Mouse (Mus musculus): ENCODE data around the gene H1fnt. TPM values are rescaled to one million over a fixed set of nuclear protein-coding genes. Genes with fewer than 3 reads are reported as not detected.

The H1fnt gene
- polyA plus RNA-seq (2012; rRNA removed) = not detected in 2 replicates

GRCm38 (mm10) chr15:98257193-98257592 is at the start of gene H1fnt:
Gene H1fnt, minus strand, starts transcription at chr15:98257293.

DNA sequence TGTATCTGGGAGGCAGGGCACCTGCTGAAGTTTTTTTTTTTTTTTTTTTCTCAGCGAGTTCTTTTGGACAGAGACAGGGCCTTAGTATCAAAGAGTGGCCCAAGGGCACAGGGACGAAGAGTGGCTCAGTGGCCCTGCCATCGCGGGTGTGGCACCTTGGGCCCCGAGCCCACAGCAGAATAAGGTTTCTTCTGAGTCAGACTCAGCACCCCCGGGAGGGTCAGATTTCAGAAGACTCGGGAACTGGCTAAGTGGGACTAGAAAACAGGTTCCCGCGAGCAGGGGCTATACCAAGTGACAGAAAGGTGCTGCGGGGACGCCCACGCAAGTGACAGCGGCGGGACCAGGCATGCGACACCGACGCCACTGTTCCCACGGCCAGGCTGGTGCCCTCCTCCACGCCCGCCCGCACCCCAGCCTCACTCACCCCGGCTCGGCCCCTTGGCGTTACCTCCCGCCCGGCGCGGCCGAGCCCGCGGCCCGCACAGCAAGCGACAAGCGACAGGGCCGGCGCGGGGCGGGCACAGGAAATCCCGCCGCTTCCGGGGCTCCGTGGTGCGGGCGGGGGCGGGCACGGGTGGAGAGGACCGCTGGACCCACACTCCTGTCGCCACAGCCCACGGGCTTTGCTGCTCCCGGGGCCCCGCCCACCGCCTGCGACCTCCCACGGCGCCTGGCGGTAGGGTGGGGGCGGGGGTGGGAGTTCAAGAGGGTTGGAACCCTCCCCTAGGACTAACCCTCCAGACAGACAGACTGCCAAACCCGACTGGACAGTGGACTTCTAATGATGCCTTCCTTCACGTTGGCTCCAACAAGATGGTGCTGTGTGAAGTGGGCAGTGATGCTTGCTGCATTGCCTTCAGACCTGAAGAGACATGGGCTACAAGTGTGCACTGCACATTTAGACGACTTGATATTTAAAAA is 38.8 kb upstream of the H1fnt start, which contains the start of gene Zfp641:
Gene Zfp641 (minus strand): TSS at position 534 of the 924 bp plus-strand sequence.

GRCm38 (mm10) chr15:98234350-98234749 is 22.7 kb downstream of the H1fnt start, which contains the start of gene Olfr286:
Gene Olfr286, minus strand, starts transcription at chr15:98234450.

DNA sequence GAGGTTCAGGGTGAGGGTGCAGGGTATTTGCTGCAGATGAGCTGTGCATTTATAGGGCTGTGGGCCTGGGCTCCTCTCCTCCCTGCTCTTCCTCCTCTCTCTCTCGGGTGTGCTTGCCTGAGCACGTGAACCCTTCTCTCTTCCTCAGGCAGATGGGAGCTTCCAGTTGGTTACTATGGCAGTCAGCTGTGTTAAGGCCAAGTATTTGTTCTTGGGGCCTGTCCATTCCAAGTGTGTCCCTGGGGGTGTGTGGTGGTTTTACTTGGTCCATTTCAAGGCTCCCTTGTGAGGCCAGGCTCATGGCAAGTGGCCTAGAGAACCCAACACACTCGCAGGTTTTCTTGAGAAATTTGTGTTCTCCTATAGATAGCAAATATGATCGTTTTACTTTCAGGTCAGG is 36.2 kb downstream of the H1fnt start, which contains the start of the genes Gm44579 and Olfr287:
Gene Gm44579 (minus strand): TSS at position 101 of the 400 bp plus-strand sequence.
Gene Olfr287 (minus strand): TSS at position 180 of the 400 bp plus-strand sequence.

Other genes starting within 250 kb of the H1fnt start
- 97.8 and 98.1 TPM in 2 replicates for gene Pfkm, start 164.7 kb downstream of the H1fnt start, polyA plus RNA-seq (2012; rRNA removed)
- 22.1 and 23.1 TPM in 2 replicates for gene Senp1, start 163.5 kb downstream of the H1fnt start, polyA plus RNA-seq (2012; rRNA removed)
- 39.6 and 45.8 TPM in 2 replicates for gene Asb8, start 91.7 kb downstream of the H1fnt start, polyA plus RNA-seq (2012; rRNA removed)
- 31.8 and 34.8 TPM in 2 replicates for gene Ccdc184, start 90.1 kb downstream of the H1fnt start, polyA plus RNA-seq (2012; rRNA removed)
- not detected in 2 replicates for gene Olfr288, start 61.8 kb downstream of the H1fnt start, polyA plus RNA-seq (2012; rRNA removed)
- gene Gm44579, start 36.3 kb downstream of the H1fnt start, polyA plus RNA-seq (2012; rRNA removed) = not detected in 2 replicates
- not detected in 2 replicates for gene Olfr287, start 36.2 kb downstream of the H1fnt start, polyA plus RNA-seq (2012; rRNA removed)
- gene Olfr286, start 22.8 kb downstream of the H1fnt start, polyA plus RNA-seq (2012; rRNA removed) = not detected in 2 replicates
- 8.0 and 9.4 TPM in 2 replicates for gene Zfp641, start 38.9 kb upstream of the H1fnt start, polyA plus RNA-seq (2012; rRNA removed)
- gene Olfr285, start 60.1 kb upstream of the H1fnt start, polyA plus RNA-seq (2012; rRNA removed) = not detected in 2 replicates
- not detected in 2 replicates for gene Olfr284, start 83.7 kb upstream of the H1fnt start, polyA plus RNA-seq (2012; rRNA removed)
- gene Olfr283, start 123.7 kb upstream of the H1fnt start, polyA plus RNA-seq (2012; rRNA removed) = not detected in 2 replicates
- not detected in 2 replicates for gene Olfr282, start 173.9 kb upstream of the H1fnt start, polyA plus RNA-seq (2012; rRNA removed)
- not detected in 2 replicates for gene Olfr281, start 195.3 kb upstream of the H1fnt start, polyA plus RNA-seq (2012; rRNA removed)
- gene OR5BS1P, start 212.6 kb upstream of the H1fnt start, polyA plus RNA-seq (2012; rRNA removed) = not detected in 2 replicates
- gene Lalba, start 225.4 kb upstream of the H1fnt start, polyA plus RNA-seq (2012; rRNA removed) = not detected in 2 replicates
- not detected in 2 replicates for gene Olfr279, start 235.1 kb upstream of the H1fnt start, polyA plus RNA-seq (2012; rRNA removed)